Mouse (Mus musculus): ENCODE results near the gene Utp4.

GRCm38 (mm10) chr8:106870051-106870450, 23.4 kb upstream of the Utp4 start, which contains the start of gene Has3:
- TF ChIP-seq CTCF (IDR thresholded peaks at IDR 0.05; ENCODE audit: low read depth, low read length) (no peak), POLR2A (IDR thresholded peaks at IDR 0.05; ENCODE audit: extremely low read depth, insufficient read depth, low read length) (no peak)

All from liver, adult 2 months (tissue).